Mouse (Mus musculus) bone marrow macrophage, adult 2 months (primary cell): Measurements from ENCODE around the gene Flt3. TPM values are rescaled to one million over a fixed set of nuclear protein-coding genes. Genes with fewer than 3 reads are reported as not detected.

ENCODE experiments used
- H3K27ac ChIP-seq: 2 replicates; pipeline ENCODE4 v1.5.1; 2012; ENCODE audit warnings: low read depth, low read length; ENCODE audit not compliant: insufficient read depth
- H3K4me1 ChIP-seq: 2 replicates; pipeline ENCODE4 v1.6.1; 2012; ENCODE audit warnings: low read length; ENCODE audit not compliant: control insufficient read depth, insufficient read depth
- H3K4me3 ChIP-seq: 2 replicates; pipeline ENCODE4 v1.5.1; 2012; ENCODE audit warnings: mild to moderate bottlenecking, low read length, moderate library complexity; ENCODE audit not compliant: insufficient read depth
- CTCF ChIP-seq: IDR thresholded peaks from 2 replicates; pipeline ENCODE4 v1.5.1; 2012; ENCODE audit warnings: low read depth, mild to moderate bottlenecking, low read length, moderate library complexity
- POLR2A ChIP-seq: IDR thresholded peaks from 2 replicates; pipeline ENCODE4 v1.6.1; 2012; ENCODE audit warnings: mild to moderate bottlenecking, low read depth, low read length, borderline replicate concordance
- polyA plus RNA-seq: library from polyadenylated mRNA; stranded (reverse); fragments of >200 nt; gene quantifications from 2 replicates; pipeline ENCODE4 v1.2.4, GENCODE M21; 2012; ENCODE audit not compliant: missing spikeins, insufficient read depth, insufficient read length

The Flt3 gene
- polyA plus RNA-seq, 1 experiment = not detected

GRCm38 (mm10) chr5:147358481-147358880, 41.8 kb downstream of the Flt3 start:
- Histone ChIP-seq H3K4me3 (no peak overlapping the region), H3K27ac (no peak overlapping the region), H3K4me1 (peaks cover 4% of the 10 kb centered on the region; the same call in 1 of the 2 replicates)
- TF ChIP-seq CTCF = no peak
- no peak for TF ChIP-seq POLR2A

- H3K4me1 ChIP-seq = peaks cover 2% of the 10 kb centered on the region; the same call in 1 of the 2 replicates
- H3K27ac ChIP-seq = no peak overlapping the region
- TF ChIP-seq POLR2A (no peak), CTCF (peak; percentile 65)
- no peak overlapping the region for H3K4me3 ChIP-seq
These were observed 42.8 kb downstream of the Flt3 start for GRCm38 (mm10) chr5:147357536-147357935.

- no peaks in the 10 kb centered on the region for H3K4me1 ChIP-seq
- H3K27ac ChIP-seq = no peak overlapping the region
- TF ChIP-seq POLR2A (no peak), CTCF (no peak)
- H3K4me3 ChIP-seq = no peak overlapping the region
These were observed 43.8 kb downstream of the Flt3 start for GRCm38 (mm10) chr5:147356260-147357055.

- no peak overlapping the region for H3K4me3 ChIP-seq
- no peaks in the 10 kb centered on the region for H3K4me1 ChIP-seq
- H3K27ac ChIP-seq = no peak overlapping the region
- TF ChIP-seq POLR2A = no peak
- no peak for TF ChIP-seq CTCF
These were observed 44.5 kb downstream of the Flt3 start for GRCm38 (mm10) chr5:147355788-147356187.

GRCm38 (mm10) chr5:147354985-147355384, 45.3 kb downstream of the Flt3 start:
- Histone ChIP-seq H3K27ac (no peak overlapping the region), H3K4me3 (no peak overlapping the region), H3K4me1 (no peaks in the 10 kb centered on the region)
- no peak for TF ChIP-seq CTCF
- no peak for TF ChIP-seq POLR2A

- Histone ChIP-seq H3K27ac (no peak overlapping the region), H3K4me1 (no peaks in the 10 kb centered on the region), H3K4me3 (no peak overlapping the region)
- TF ChIP-seq CTCF (no peak), POLR2A (no peak)
These were observed 46.0 kb downstream of the Flt3 start for GRCm38 (mm10) chr5:147354161-147354780.

GRCm38 (mm10) chr5:147351931-147352330, 48.4 kb downstream of the Flt3 start:
- no peak for TF ChIP-seq POLR2A
- TF ChIP-seq CTCF = no peak
- no peak overlapping the region for H3K4me3 ChIP-seq
- no peak overlapping the region for H3K27ac ChIP-seq
- no peaks in the 10 kb centered on the region for H3K4me1 ChIP-seq

- H3K27ac ChIP-seq = no peak overlapping the region
- TF ChIP-seq POLR2A (no peak), CTCF (no peak)
- no peaks in the 10 kb centered on the region for H3K4me1 ChIP-seq
- H3K4me3 ChIP-seq = no peak overlapping the region
These were observed 54.3 kb downstream of the Flt3 start for GRCm38 (mm10) chr5:147345981-147346380.

- Histone ChIP-seq H3K27ac (no peak overlapping the region), H3K4me3 (no peak overlapping the region), H3K4me1 (no peaks in the 10 kb centered on the region)
- TF ChIP-seq POLR2A = no peak
- no peak for TF ChIP-seq CTCF
These were observed 56.4 kb downstream of the Flt3 start for GRCm38 (mm10) chr5:147343904-147344303.

GRCm38 (mm10) chr5:147342901-147343300, 57.4 kb downstream of the Flt3 start:
- H3K4me1 ChIP-seq = no peaks in the 10 kb centered on the region
- TF ChIP-seq POLR2A (no peak), CTCF (no peak)
- H3K4me3 ChIP-seq = no peak overlapping the region
- H3K27ac ChIP-seq = no peak overlapping the region
